Mouse (Mus musculus): ENCODE measurements around the gene E2f8.

GRCm38 (mm10) chr7:48888751-48889150, 7.4 kb upstream of the E2f8 start:
- TF ChIP-seq POLR2A (IDR thresholded peaks at IDR 0.05; ENCODE audit: insufficient read length, low read depth): peak; percentile 26
- TF ChIP-seq USF1 (IDR thresholded peaks at IDR 0.05; ENCODE audit: low read depth): no peak
